Mouse (Mus musculus) olfactory bulb, adult 2 months (tissue): ENCODE measurements around the gene Relt.

Experiments used
- CTCF ChIP-seq: fragments of 200-500 bp; IDR thresholded peaks from 2 replicates; pipeline ENCODE4 v1.5.1; 2012; ENCODE audit warnings: low read depth, mild to moderate bottlenecking, low read length, moderate library complexity; ENCODE audit not compliant: insufficient read depth
- POLR2A ChIP-seq: fragments of 200-500 bp; IDR thresholded peaks from 2 replicates; pipeline ENCODE4 v1.6.1; 2012; ENCODE audit warnings: mild to moderate bottlenecking, low read depth, low read length, moderate library complexity; ENCODE audit not compliant: insufficient read depth

GRCm38 (mm10) chr7:100835168-100835567 is 28.1 kb downstream of the Relt start:
- no peak for TF ChIP-seq CTCF
- TF ChIP-seq POLR2A: no peak
